In the genomic region with DNA sequence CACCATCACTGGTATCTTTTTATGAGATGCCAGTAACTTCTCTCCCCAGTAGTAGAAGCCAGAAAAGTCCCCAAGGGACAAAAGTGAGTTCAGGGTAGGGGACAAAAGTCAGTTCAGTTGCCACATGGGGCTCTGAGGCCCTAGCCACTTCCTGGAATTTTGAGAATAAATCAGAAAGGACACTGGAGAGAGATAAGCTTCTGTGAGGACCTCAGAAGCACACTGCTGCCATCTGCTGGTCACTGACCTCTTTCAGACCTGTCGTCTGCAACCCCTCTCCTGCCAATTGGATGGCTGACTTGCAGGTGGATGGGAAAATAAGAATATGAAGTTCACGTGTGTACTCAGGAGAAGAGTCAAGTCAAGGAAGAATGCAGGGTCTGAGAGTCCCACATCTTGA, we compare ENCODE assay signal across 8 mouse cellular contexts. TPM values are rescaled to one million over a fixed set of nuclear protein-coding genes. Genes with fewer than 3 reads are reported as not detected.
A peak's percentile ranks its signal among the peaks of the same experiment; 100 is the strongest.
DNase-seq lines count a peak whose midpoint lies in the region; TF ChIP-seq lines count a peak whose summit lies in the region.

No protein-coding gene starts in this region.

- H3K27me3 ChIP-seq in liver, adult 2 months (ENCODE audit: control insufficient read depth, insufficient read depth, low read length) = no peaks in the 10 kb centered on the region
- no peaks in the 10 kb centered on the region for H3K27me3 ChIP-seq in testis, adult 2 months (ENCODE audit: control insufficient read depth, insufficient read depth, low read length)

- H3K79me2 ChIP-seq in liver, adult 2 months (ENCODE audit: control insufficient read depth, insufficient read depth, low read length) = no peaks in the 10 kb centered on the region

- peak; percentile 86 for TF ChIP-seq CTCF in liver, adult 2 months (IDR thresholded peaks at IDR 0.05; ENCODE audit: low read depth, low read length)
- TF ChIP-seq CTCF in testis, adult 2 months (IDR thresholded peaks at IDR 0.05; ENCODE audit: control insufficient read depth, insufficient read depth, insufficient replicate concordance, low read depth, low read length) = peak; percentile 60; the same call in 1 of the 2 replicates

- intact Hi-C loops in gastrocnemius, postnatal 14 days (cut with DNase I; ENCODE audit: low total_unique reads) = loop anchor here (2.0 to 10.0 kb wide), 2 partner anchors 73 to 345 kb away; no protein-coding TSS in a partner anchor

- no peaks in the 10 kb centered on the region for H3K36me3 ChIP-seq in liver, adult 2 months (ENCODE audit: control insufficient read depth, insufficient read depth, low read length)
- H3K36me3 ChIP-seq in testis, adult 2 months (ENCODE audit: control insufficient read depth, insufficient read depth, low read length) = no peaks in the 10 kb centered on the region

- no peak overlapping the region for H3K4me3 ChIP-seq in liver, adult 2 months (ENCODE audit: insufficient read depth, low read depth, low read length)
- no peak overlapping the region for H3K4me3 ChIP-seq in testis, adult 2 months (ENCODE audit: control insufficient read depth, low read depth, low read length)

- TF ChIP-seq POLR2A in liver, adult 2 months (IDR thresholded peaks at IDR 0.05; ENCODE audit: extremely low read depth, insufficient read depth, low read length) = no peak
- no peak for TF ChIP-seq POLR2A in testis, adult 2 months (IDR thresholded peaks at IDR 0.05; ENCODE audit: control insufficient read depth, low read depth, low read length)

- DNase-seq in layer of hippocampus, adult 11-12 months (ENCODE audit: low spot score) = peak; percentile 88
- no peak for DNase-seq in layer of hippocampus, adult 9-10 months (ENCODE audit: low spot score)
- DNase-seq in cerebellum, postnatal 14 days = peak; percentile 89 to 96
- peak; percentile 64 for DNase-seq in gastrocnemius, postnatal 14 days
- peak; percentile 75 for DNase-seq in kidney, adult 9 months
- peak; percentile 91 for DNase-seq in liver, adult 2 months (ENCODE audit: extremely low read depth, low read depth, low spot score)
- peak; percentile 71 for DNase-seq in neural tube, embryonic 10.5 days (ENCODE audit: extremely low spot score, low spot score)

- peak overlapping the region; percentile 51; the same call in 1 of the 2 replicates for H3K9ac ChIP-seq in liver, adult 2 months (ENCODE audit: low read depth, low read length)

- 0% methylated on average over 2 of the region's 2 CpGs for WGBS in liver, adult 2 months

- peak overlapping the region; percentile 58 for H3K27ac ChIP-seq in liver, adult 2 months (replicated peaks; ENCODE audit: insufficient read depth, low read depth, low read length)
- H3K27ac ChIP-seq in testis, adult 2 months (ENCODE audit: control insufficient read depth, insufficient read depth, low read depth, low read length) = no peak overlapping the region

- peaks cover 15% of the 10 kb centered on the region for H3K4me1 ChIP-seq in liver, adult 2 months (ENCODE audit: control insufficient read depth, insufficient read depth, low read length)
- peaks cover 2% of the 10 kb centered on the region for H3K4me1 ChIP-seq in testis, adult 2 months (ENCODE audit: control insufficient read depth, insufficient read depth, low read length)

RNA-seq across cellular contexts. Expression of a gene that starts 25.4 kb away (rescaled TPM):
- not detected for total RNA-seq in gastrocnemius, postnatal 14 days (2021)
- total RNA-seq in liver, adult 2 months (2014; rRNA removed) = 0.20 and 3.6 TPM in 2 replicates
- polyA plus RNA-seq in liver, adult 2 months (2012; rRNA removed) = 0.56 and 1.8 TPM in 2 replicates
- not detected in 2 replicates for polyA plus RNA-seq in testis, adult 2 months (2012; rRNA removed)

RNA-seq across cellular contexts. Expression of a gene that starts 31.3 kb away (rescaled TPM):
- total RNA-seq in gastrocnemius, postnatal 14 days (2021) = not detected
- not detected in 2 replicates for total RNA-seq in liver, adult 2 months (2014; rRNA removed)
- 0.04 TPM in 1 of 2 replicates, not detected in the other for polyA plus RNA-seq in liver, adult 2 months (2012; rRNA removed)
- polyA plus RNA-seq in testis, adult 2 months (2012; rRNA removed) = 29.7 and 50.2 TPM in 2 replicates

RNA-seq across cellular contexts. Expression of a gene that starts 42.9 kb away (rescaled TPM):
- total RNA-seq in gastrocnemius, postnatal 14 days (2021) = not detected
- total RNA-seq in liver, adult 2 months (2014; rRNA removed) = not detected in 2 replicates
- polyA plus RNA-seq in liver, adult 2 months (2012; rRNA removed) = not detected in 2 replicates
- polyA plus RNA-seq in testis, adult 2 months (2012; rRNA removed) = 12.3 and 25.2 TPM in 2 replicates

RNA-seq across cellular contexts. Expression of a gene that starts 56.1 kb away (rescaled TPM):
- total RNA-seq in gastrocnemius, postnatal 14 days (2021) = not detected
- 0.18 and 0.34 TPM in 2 replicates for total RNA-seq in liver, adult 2 months (2014; rRNA removed)
- polyA plus RNA-seq in liver, adult 2 months (2012; rRNA removed) = 0.11 and 1.3 TPM in 2 replicates
- 0.91 and 1.0 TPM in 2 replicates for polyA plus RNA-seq in testis, adult 2 months (2012; rRNA removed)

RNA-seq across cellular contexts. Expression of a gene that starts 58.2 kb away (rescaled TPM):
- not detected for total RNA-seq in gastrocnemius, postnatal 14 days (2021)
- 0.09 TPM in 1 of 2 replicates, not detected in the other for total RNA-seq in liver, adult 2 months (2014; rRNA removed)
- polyA plus RNA-seq in liver, adult 2 months (2012; rRNA removed) = not detected in 2 replicates
- polyA plus RNA-seq in testis, adult 2 months (2012; rRNA removed) = 0.76 and 1.4 TPM in 2 replicates
